Mouse (Mus musculus): Measurements from ENCODE around the gene 1190005I06Rik.

DNA sequence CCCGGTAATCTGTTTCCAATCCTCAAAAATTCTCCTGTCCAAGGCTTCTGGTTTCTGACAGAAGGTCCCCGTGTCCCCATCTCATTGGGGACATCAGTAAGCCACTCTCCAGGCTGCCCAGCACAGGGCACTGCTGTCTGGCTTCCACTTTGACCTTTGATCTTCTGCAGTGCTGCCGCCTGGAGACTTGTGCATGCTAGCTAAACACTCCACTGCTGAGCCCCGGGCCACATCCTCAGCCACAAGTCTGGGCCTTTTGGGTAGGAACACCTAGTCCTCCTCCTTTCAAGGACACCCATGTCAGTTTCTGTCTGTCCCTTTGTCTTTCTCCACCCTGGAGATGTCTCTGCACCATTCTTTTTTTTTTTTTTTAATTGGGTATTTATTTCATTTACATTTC is 45.5 kb upstream of the 1190005I06Rik start:
- TF ChIP-seq CTCF (IDR thresholded peaks at IDR 0.05; ENCODE audit: control insufficient read depth, insufficient read depth, insufficient read length) (no peak), MAX (IDR thresholded peaks at IDR 0.05) (no peak), MYOD1 (IDR thresholded peaks at IDR 0.05; ENCODE audit: control insufficient read depth, insufficient read length, low read depth) (no peak), USF1 (IDR thresholded peaks at IDR 0.05; ENCODE audit: low read depth) (no peak), CEBPB (IDR thresholded peaks at IDR 0.05; ENCODE audit: low read depth) (no peak), MYOG (IDR thresholded peaks at IDR 0.05; ENCODE audit: control insufficient read depth, extremely low read depth, insufficient read length) (no peak), FOSL1 (IDR thresholded peaks at IDR 0.05; ENCODE audit: insufficient read depth, low read length, poor library complexity, severe bottlenecking) (no peak)

Measured in C2C12 (cell line).